Mouse (Mus musculus) neural tube, embryonic 10.5 days (tissue): ENCODE results near the gene Arhgef17.

Source experiments
- DNase-seq: peaks from one replicate; pipeline ENCODE4 v3.0.0-alpha.2; 2017; ENCODE audit warnings: low spot score; ENCODE audit errors: extremely low spot score

Arhgef17 gene

GRCm38 (mm10) chr7:100931926-100932480 lies at the start of gene Arhgef17:
Gene Arhgef17 (minus strand): TSS chr7:100932107.
- peak; percentile 92 for DNase-seq

GRCm38 (mm10) chr7:100979175-100979574 lies 47.3 kb upstream of the Arhgef17 start:
- DNase-seq: no peak

- DNase-seq: no peak
These were observed 46.3 kb upstream of the Arhgef17 start for GRCm38 (mm10) chr7:100978171-100978570.

DNA sequence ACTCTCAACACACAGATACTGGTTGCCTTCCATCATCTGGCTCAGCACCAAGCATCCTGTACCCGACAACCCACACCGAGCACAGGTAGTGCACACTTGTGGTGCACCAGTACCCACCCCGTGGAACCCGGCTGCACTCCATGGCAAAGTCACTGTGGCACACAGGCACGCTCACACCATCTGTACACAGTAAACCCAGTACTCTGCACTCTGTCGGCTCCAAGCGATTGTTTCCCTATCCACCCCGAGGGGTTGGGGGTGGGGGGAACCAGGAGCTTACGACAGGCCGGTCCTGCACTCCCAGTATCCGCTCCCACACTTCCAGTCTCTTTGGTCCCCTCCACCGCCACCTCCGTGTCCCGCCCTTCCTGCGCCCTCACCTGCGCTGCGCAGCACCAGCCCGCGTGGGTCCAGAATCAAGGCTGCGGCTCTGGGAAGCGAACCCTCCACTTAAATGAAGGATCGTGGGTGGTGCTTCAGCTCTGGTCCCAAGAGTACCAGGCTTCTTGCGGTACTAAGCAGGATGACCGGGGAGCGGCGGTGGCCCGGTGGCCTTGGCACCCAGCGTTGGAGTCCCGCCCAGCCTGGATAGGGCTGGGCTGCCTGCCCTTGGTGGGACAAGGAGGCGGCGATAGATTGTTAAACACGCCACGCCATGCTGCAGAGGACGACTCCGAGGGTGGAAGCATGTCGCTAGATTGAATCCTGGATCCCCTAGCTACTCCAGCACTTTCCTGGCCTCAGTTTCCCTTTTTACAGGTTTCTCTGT lies 42.4 kb upstream of the Arhgef17 start, which contains the start of gene P2ry6:
TSS of gene P2ry6 (minus strand) at position 515 of the 769 bp plus-strand sequence.
- DNase-seq: peak; percentile 31

GRCm38 (mm10) chr7:100972875-100973274 lies 41.0 kb upstream of the Arhgef17 start:
- no peak for DNase-seq

DNA sequence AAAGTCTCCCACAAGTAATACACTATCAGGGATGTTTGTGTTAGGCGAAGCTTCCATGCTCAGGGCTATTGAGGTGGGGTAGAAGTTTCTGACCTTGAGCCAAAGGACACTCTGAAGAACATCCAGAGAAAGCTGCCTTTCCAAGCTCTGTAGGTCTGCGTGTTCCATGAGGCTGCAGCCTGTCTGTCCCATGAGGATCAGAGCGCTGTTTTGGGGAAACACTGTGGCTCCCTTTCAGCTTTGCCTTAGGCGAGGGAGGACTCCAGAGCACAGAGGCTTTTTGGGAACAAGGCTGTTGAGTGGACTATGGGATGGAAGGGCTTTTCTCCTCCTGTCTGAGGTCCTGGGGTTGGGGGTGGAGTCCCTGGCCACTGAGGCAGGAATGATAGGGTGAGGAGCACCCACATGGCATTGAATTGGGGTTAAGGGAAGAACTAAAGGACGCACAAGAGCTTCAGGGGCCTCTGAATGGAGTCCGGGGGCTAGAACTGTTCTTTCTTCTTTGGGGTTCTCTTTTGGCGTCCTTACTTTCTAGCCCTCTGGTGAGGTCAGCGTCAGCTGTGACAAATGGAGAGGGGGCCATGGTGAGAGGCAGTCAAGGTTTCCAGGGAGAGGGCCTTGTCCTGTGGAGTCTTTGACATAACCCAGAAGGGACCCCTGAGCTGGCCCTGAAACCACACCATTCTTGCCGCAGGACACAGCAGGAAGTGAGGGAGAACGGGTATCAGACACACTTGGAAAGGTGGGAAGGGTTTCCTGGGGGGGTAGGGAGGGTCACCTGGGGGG lies 37.2 kb upstream of the Arhgef17 start:
- no peak for DNase-seq

- DNase-seq: no peak
These were observed 36.5 kb upstream of the Arhgef17 start for GRCm38 (mm10) chr7:100968376-100968775.

- DNase-seq: no peak
These were observed 35.9 kb upstream of the Arhgef17 start for GRCm38 (mm10) chr7:100967850-100968249.

DNA sequence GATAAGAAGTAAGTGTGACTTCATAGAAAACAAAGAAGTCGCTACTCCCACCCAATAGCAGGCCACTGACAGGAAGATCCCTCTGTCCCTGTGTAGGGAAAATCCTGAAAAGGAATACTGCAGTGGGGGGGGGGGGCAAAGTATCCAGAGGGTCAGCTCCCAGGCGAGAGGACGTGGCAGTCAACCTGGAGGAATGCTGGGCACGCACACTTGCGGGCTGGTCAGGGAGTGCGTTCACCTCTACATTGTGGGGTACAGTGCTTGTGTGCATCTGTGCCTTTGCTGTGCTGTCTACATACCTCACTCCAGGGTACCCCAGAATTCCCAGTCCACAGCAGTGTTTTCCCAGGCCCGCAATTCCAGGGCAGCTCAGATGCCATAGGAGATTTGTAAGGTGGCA lies 34.1 kb upstream of the Arhgef17 start:
- no peak for DNase-seq

- DNase-seq: peak; percentile 46
These were observed 33.2 kb upstream of the Arhgef17 start for GRCm38 (mm10) chr7:100965079-100965478.

GRCm38 (mm10) chr7:100964242-100964641 lies 32.3 kb upstream of the Arhgef17 start:
- DNase-seq: no peak

- no peak for DNase-seq
These were observed 31.5 kb upstream of the Arhgef17 start for GRCm38 (mm10) chr7:100963381-100963780.

DNA sequence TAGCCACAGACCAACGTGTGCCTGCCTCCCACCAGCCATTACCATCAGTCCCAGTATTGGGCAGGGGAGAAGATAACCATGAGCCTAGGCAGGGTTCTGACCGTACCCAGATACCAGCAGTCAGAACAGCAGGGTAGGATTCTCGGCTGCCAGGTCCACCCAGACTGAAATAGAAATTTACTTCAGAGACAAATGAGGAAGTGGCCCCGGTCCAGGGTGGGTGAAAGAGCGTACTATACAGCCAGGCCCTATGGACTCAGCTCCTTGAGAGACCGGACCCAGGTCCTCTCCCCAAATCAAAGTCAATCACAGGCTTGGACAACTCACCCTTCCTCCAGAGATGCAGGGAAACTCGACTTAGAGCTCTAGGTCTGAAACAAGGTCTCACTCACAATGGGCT lies 29.2 kb upstream of the Arhgef17 start:
- no peak for DNase-seq

DNA sequence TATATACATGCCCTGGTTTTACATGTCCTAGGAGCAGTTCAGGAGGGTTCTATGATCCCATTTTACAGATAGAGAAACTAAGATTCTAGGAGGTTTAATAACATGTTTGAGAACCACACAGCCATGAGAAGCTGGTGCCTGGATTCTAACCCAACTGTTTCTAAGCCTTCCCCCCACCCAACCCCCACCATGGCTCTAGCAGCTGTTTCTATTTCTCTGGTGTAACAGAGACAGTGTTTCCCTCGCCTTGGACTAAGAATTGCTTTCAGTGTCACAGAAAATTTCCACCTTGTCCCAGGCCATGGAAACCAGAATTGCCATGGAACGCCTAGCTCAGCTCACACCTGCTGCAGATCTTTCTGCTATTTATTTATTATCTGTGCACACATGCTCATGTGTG lies 28.6 kb upstream of the Arhgef17 start:
- no peak for DNase-seq

GRCm38 (mm10) chr7:100958426-100958825 lies 26.5 kb upstream of the Arhgef17 start:
- no peak for DNase-seq

GRCm38 (mm10) chr7:100952686-100953085 lies 20.8 kb upstream of the Arhgef17 start:
- DNase-seq: no peak

- no peak for DNase-seq
These were observed 20.0 kb upstream of the Arhgef17 start for GRCm38 (mm10) chr7:100951903-100952302.

DNA sequence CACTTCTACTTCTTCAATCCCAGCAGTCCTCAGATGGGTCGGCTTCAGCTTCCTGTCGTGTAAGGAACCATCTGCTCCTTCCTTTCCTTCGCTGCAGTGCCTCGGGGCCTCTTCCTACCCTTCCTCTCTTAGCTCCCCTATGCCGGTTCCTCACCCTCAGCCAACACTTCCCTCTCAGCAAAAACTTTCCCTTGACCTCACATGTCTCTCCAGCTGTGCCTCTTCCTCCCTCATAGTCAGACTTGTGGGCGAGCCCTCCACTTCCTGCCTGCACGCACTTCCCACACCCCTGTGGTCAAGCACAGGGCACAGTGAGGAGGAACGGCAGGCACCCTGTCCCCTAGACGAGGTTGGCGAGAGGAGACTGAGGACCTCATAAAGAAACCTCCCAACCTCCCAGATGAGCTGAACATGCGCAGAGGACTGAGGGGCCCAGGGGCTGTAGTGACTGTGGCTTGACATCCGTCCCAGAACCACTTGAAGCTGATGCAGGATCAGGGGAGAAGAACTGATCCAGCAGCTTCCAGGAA lies 18.6 kb upstream of the Arhgef17 start:
- no peak for DNase-seq

- DNase-seq: no peak
These were observed 18.1 kb upstream of the Arhgef17 start for GRCm38 (mm10) chr7:100950031-100950430.

- DNase-seq: no peak
These were observed 12.8 kb upstream of the Arhgef17 start for GRCm38 (mm10) chr7:100944738-100945137.

DNA sequence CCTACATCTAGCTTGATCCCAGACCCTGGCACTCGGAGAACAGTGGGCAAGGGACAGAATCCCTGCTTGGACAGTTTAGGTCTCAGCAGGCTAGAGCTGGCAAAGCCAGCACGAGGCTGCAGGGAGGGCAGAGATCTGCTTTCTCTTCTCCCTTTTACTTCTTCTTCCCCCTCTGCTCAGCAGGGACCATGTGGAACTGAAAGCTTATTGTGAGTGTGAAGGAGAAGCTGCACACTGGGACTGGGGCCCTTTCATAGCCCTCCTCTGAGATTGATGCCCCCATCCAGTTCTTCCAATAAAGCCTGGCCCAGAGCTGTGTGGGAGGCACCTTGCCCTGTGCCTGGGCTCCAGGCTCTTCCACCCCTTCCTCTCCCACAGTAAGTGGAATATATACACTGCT lies 12.4 kb upstream of the Arhgef17 start:
- no peak for DNase-seq
